Mouse (Mus musculus) bone marrow, adult 2 months (tissue): Measurements from ENCODE around the gene Rnf43.

Source experiments
- CTCF ChIP-seq: fragments of 200-500 bp; IDR thresholded peaks from 2 replicates; pipeline ENCODE4 v1.5.1; 2011; ENCODE audit warnings: low read length, control low read depth; ENCODE audit not compliant: control insufficient read depth, insufficient read depth
- POLR2A ChIP-seq: fragments of 200-500 bp; IDR thresholded peaks from 2 replicates; pipeline ENCODE4 v1.6.1; 2011; ENCODE audit warnings: low read depth, mild to moderate bottlenecking, control low read depth, low read length, borderline replicate concordance; ENCODE audit not compliant: control insufficient read depth

DNA sequence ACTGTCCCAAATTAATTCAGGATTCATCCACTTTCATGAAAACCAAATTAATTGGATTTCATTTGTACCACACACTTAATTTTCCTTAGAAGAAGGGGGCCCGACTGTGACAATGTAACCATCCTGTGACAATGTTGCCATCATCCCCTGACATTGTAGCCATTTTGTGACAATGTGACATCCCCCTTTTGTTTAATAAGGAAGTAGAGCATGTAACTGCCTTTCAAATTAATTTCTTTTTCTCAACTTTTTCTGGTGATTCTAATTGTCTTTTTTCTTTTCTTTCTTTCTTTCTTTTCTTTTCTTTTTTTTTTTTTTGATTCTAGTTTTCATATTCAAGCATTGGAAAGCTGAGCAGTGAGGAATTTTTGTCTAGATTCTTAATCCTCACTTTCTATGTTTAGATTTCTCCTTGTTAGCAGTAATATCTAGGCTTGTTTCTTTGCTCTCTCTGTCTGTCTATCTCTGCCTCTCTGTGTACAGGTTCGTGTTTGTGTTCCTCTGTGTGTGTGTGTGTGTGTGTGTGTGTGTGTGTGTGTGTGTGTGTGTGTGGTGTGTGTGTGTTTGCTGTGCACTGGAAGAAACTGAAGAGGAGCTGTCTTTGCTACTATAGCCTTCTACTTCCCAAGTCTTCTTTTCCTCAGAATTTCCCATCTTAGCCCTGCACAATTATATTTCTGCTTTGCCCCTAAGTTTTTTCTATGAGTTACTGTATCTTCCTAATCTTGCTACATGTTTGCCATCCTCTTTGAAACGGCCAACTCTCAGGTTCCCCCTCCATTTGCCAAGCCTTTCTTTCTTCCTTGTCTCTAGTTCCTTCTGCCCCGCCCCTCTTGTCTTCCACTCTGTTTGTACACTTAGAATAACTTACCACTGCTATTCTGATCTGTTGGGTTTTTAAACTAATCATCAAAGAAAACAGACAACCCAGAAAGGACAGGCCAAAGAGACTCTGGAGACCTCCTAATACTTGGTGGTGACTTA, 4.9 kb downstream of the Rnf43 start:
- TF ChIP-seq POLR2A (no peak), CTCF (no peak)
